Mouse (Mus musculus) forebrain, embryonic 12.5 days (tissue): ENCODE data around the gene Pum2. TPM values are rescaled to one million over a fixed set of nuclear protein-coding genes. Genes with fewer than 3 reads are reported as not detected.

Source experiments
- ATAC-seq: fragments of 200-750 bp; cut with Nextera tagmentation; 2 replicates; pipeline ENCODE4 v1.8.0; 2017; ENCODE audit warnings: moderate TSS enrichment; ENCODE audit not compliant: low FRiP score
- H3K27ac ChIP-seq: fragments of 300-500 bp; sonication (generic); 2 replicates; pipeline ENCODE4 v1.5.1; 2016; ENCODE audit warnings: mild to moderate bottlenecking
- H3K27me3 ChIP-seq: fragments of 300-500 bp; sonication (generic); 2 replicates; pipeline ENCODE4 v1.6.1; 2016; ENCODE audit warnings: mild to moderate bottlenecking
- H3K36me3 ChIP-seq: fragments of 300-500 bp; sonication (generic); replicated peaks from 2 replicates; pipeline ENCODE4 v1.6.1; 2016; ENCODE audit warnings: mild to moderate bottlenecking
- H3K4me1 ChIP-seq: fragments of 300-500 bp; sonication (generic); 2 replicates; pipeline ENCODE4 v1.6.1; 2016
- H3K4me2 ChIP-seq: fragments of 300-500 bp; sonication (generic); 2 replicates; pipeline ENCODE4 v1.6.1; 2016; ENCODE audit warnings: mild to moderate bottlenecking, moderate library complexity
- H3K4me3 ChIP-seq: fragments of 300-500 bp; sonication (generic); replicated peaks from 2 replicates; pipeline ENCODE4 v1.5.1; 2016; ENCODE audit warnings: mild to moderate bottlenecking
- H3K9ac ChIP-seq: fragments of 300-500 bp; sonication (generic); 2 replicates; pipeline ENCODE4 v1.6.1; 2016; ENCODE audit warnings: mild to moderate bottlenecking
- H3K9me3 ChIP-seq: fragments of 300-500 bp; sonication (generic); 2 replicates; pipeline ENCODE4 v1.6.1; 2016
- WGBS: fragments of 180-500 bp; shearing (Covaris S2); methylation state at CpG from one replicate; pipeline ENCODE4 v1.1.7; 2016; 5-methylcytosine and 5-hydroxymethylcytosine counted together
- polyA plus RNA-seq: library from polyadenylated mRNA; unstranded; fragments of >200 nt; fragmentation: Nextera tagmentation; extraction: Ambion mirVana; gene quantifications from 2 replicates; pipeline ENCODE4 v1.2.1, GENCODE M21; 2016

The Pum2 gene
- polyA plus RNA-seq, 1 experiment from 2014 or later = 94.6 TPM

DNA sequence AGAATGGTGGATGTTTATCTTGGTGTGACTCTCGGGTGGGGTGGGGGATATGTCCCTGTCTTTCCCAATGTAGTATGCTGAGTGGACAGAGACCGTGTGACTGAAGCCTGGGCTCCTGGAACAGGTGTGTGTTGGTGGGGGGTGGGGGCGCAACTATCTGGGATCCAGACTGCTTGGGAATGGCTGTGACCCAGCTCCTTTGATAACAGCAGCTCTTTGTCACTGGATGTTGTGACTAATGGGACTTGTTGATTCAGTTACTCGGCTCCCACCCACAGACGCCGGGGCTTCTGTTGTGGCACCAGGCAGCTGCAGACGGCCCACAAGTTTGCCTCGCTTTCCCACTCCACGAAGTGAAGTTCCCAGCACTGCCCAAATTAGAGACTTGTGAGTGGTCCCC lies 110.3 kb downstream of the Pum2 start:
- no peak overlapping the region for H3K4me2 ChIP-seq
- no peak overlapping the region for H3K4me3 ChIP-seq
- no peaks in the 10 kb centered on the region for H3K36me3 ChIP-seq
- no peaks in the 10 kb centered on the region for H3K27me3 ChIP-seq
- no peak overlapping the region for H3K27ac ChIP-seq
- WGBS = 83% methylated on average over 9 of the region's 9 CpGs
- ATAC-seq = no peak
- H3K9ac ChIP-seq = no peak overlapping the region
- peaks cover 19% of the 10 kb centered on the region for H3K4me1 ChIP-seq
- no peaks in the 10 kb centered on the region for H3K9me3 ChIP-seq

GRCm38 (mm10) chr12:8786476-8786875 lies 112.5 kb downstream of the Pum2 start:
- H3K4me1 ChIP-seq = peaks cover 14% of the 10 kb centered on the region
- H3K9me3 ChIP-seq = no peaks in the 10 kb centered on the region
- H3K36me3 ChIP-seq = peaks cover 23% of the 10 kb centered on the region
- no peak for ATAC-seq
- 88% methylated on average over 5 of the region's 5 CpGs for WGBS
- H3K9ac ChIP-seq = no peak overlapping the region
- H3K27ac ChIP-seq = no peak overlapping the region
- no peaks in the 10 kb centered on the region for H3K27me3 ChIP-seq
- H3K4me3 ChIP-seq = no peak overlapping the region
- H3K4me2 ChIP-seq = no peak overlapping the region

- 90% methylated on average over 12 of the region's 12 CpGs for WGBS
- Histone ChIP-seq H3K9ac (no peak overlapping the region), H3K27ac (no peak overlapping the region), H3K27me3 (no peaks in the 10 kb centered on the region), H3K36me3 (peaks cover 30% of the 10 kb centered on the region), H3K4me1 (peaks cover 14% of the 10 kb centered on the region), H3K4me3 (no peak overlapping the region), H3K9me3 (no peaks in the 10 kb centered on the region), H3K4me2 (no peak overlapping the region)
- ATAC-seq = no peak
Measured at GRCm38 (mm10) chr12:8786984-8787730, 113.2 kb downstream of the Pum2 start.

- Histone ChIP-seq H3K27me3 (no peaks in the 10 kb centered on the region), H3K4me2 (no peak overlapping the region), H3K36me3 (peaks cover 42% of the 10 kb centered on the region), H3K4me1 (peaks cover 14% of the 10 kb centered on the region), H3K9me3 (no peaks in the 10 kb centered on the region), H3K9ac (no peak overlapping the region), H3K27ac (no peak overlapping the region), H3K4me3 (no peak overlapping the region)
- ATAC-seq = no peak
- 70% methylated on average over 3 of the region's 3 CpGs for WGBS
Measured at GRCm38 (mm10) chr12:8788469-8788868, 114.5 kb downstream of the Pum2 start.

DNA sequence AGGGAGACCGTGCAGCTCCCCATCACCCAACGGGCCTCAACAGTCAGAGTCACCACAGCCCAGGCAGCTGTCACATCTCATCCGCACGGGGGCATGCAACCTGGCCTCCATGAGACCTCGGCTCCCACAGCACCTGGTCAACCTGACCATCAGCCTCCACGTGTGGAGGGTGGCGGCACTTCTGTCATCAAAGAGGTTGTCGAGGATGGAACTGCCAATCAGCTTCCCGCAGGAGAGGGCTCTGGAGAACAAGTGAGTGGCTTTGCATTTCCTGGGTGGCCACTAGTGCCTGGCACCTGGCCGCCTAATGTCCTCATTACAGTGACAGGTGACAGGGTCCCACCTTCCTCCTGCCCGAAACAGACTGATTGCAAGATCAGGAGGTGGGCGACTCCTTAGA lies 116.7 kb downstream of the Pum2 start:
- no peak for ATAC-seq
- H3K27me3 ChIP-seq = no peaks in the 10 kb centered on the region
- H3K9me3 ChIP-seq = 0 out of 2 replicates have a peak, but pooled peaks cover 6% of the 10 kb centered on the region
- H3K9ac ChIP-seq = no peak overlapping the region
- H3K4me3 ChIP-seq = no peak overlapping the region
- peaks cover 14% of the 10 kb centered on the region for H3K4me1 ChIP-seq
- peaks cover 63% of the 10 kb centered on the region for H3K36me3 ChIP-seq
- H3K27ac ChIP-seq = no peak overlapping the region
- no peak overlapping the region for H3K4me2 ChIP-seq
- 96% methylated on average over 12 of the region's 12 CpGs for WGBS

DNA sequence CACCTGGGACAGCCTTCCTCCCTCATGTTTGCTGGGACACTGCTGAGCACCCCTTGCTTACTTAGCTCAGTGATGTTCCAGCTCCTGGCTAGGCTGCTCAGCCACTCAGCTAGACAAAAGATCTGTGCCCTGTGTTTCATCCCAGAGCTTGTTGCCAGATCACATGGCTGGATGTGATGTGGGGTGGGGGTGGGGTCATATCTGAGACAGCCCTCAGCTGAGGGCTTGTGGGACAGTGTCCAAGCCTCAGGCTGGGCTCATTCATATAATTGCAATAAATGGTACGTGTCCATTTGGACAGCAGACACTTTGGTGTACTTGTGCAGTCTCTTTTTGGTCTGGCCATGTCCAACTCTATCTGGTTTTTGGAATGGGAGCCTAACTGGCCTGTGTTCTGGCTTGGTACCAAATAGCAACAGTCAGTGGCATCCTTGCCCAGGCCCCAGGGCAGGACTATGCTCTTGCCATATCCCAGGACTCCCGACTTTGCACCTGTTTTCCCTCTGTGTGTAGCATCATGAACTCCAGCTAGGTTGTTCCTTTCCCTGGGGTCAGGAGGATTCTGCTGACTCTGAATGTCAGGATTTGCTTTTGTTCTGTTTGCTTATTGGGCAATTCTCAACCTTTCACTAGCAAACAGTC lies 119.6 kb downstream of the Pum2 start:
- H3K36me3 ChIP-seq = peaks cover 64% of the 10 kb centered on the region

DNA sequence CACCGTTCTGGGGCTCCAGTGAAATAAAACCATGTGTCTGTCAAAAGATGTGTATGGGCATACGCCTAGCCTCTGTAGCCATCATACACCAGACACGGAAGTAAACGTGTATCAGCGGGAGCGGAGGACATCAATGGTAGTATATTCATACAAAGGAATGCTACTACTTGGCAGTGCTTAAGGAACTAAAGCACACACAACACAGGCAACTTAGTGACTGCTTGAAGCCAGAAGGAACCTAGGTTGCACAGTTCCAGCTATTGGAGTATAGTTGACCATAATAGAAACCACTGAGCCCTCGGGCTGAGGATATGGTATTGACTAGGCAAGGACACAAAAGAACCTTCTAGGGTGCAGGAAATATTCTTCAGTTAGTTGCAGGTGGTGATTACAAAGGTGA lies 124.0 kb downstream of the Pum2 start:
- no peaks in the 10 kb centered on the region for H3K27me3 ChIP-seq
- no peak overlapping the region for H3K9ac ChIP-seq
- H3K36me3 ChIP-seq = peaks cover 27% of the 10 kb centered on the region
- H3K4me2 ChIP-seq = no peak overlapping the region
- ATAC-seq = no peak
- H3K27ac ChIP-seq = no peak overlapping the region
- no peaks in the 10 kb centered on the region for H3K4me1 ChIP-seq
- no peak overlapping the region for H3K4me3 ChIP-seq
- WGBS = 87% methylated on average over 7 of the region's 7 CpGs
- 0 out of 2 replicates have a peak, but pooled peaks cover 6% of the 10 kb centered on the region for H3K9me3 ChIP-seq

More for the DNA sequence above, 119.6 kb downstream of the Pum2 start:
- Histone ChIP-seq H3K27ac (no peak overlapping the region), H3K4me1 (peaks cover 4% of the 10 kb centered on the region; the same call in 1 of the 2 replicates), H3K4me3 (no peak overlapping the region), H3K9ac (no peak overlapping the region), H3K9me3 (0 out of 2 replicates have a peak, but pooled peaks cover 6% of the 10 kb centered on the region), H3K4me2 (no peak overlapping the region), H3K27me3 (no peaks in the 10 kb centered on the region)
- no peak for ATAC-seq
- WGBS = 93% methylated on average over 2 of the region's 2 CpGs

GRCm38 (mm10) chr12:8798486-8799020 lies 124.6 kb downstream of the Pum2 start:
- Histone ChIP-seq H3K27ac (no peak overlapping the region), H3K4me1 (no peaks in the 10 kb centered on the region), H3K36me3 (peaks cover 21% of the 10 kb centered on the region), H3K9ac (no peak overlapping the region), H3K4me2 (no peak overlapping the region), H3K27me3 (no peaks in the 10 kb centered on the region), H3K9me3 (0 out of 2 replicates have a peak, but pooled peaks cover 6% of the 10 kb centered on the region), H3K4me3 (no peak overlapping the region)
- 57% methylated on average over 9 of the region's 9 CpGs for WGBS
- no peak for ATAC-seq

Other genes starting within 250 kb of the Pum2 start
- gene Rhob, start 174.1 kb upstream of the Pum2 start, polyA plus RNA-seq = 44.9 and 55.5 TPM in 2 replicates
- not detected in 2 replicates for gene Slc7a15, start 75.1 kb upstream of the Pum2 start, polyA plus RNA-seq
- 70.3 and 72.7 TPM in 2 replicates for gene Sdc1, start 97.2 kb downstream of the Pum2 start, polyA plus RNA-seq
- gene Laptm4a, start 247.5 kb downstream of the Pum2 start, polyA plus RNA-seq = 212 and 215 TPM in 2 replicates